Mouse (Mus musculus) heart, adult 2 months (tissue): ENCODE measurements around the gene Nos1ap.

Experiments used
- CTCF ChIP-seq: fragments of 200-600 bp; IDR thresholded peaks from 2 replicates; pipeline ENCODE4 v1.8.1; 2022; ENCODE audit warnings: antibody characterized with exemption, mild to moderate bottlenecking, moderate library complexity
- EP300 ChIP-seq: fragments of 200-500 bp; IDR thresholded peaks from 2 replicates; pipeline ENCODE4 v1.6.1; 2011; ENCODE audit warnings: low read depth, low read length, control low read depth; ENCODE audit not compliant: insufficient read depth
- POLR2A ChIP-seq: fragments of 200-500 bp; IDR thresholded peaks from 2 replicates; pipeline ENCODE4 v1.6.1; 2011; ENCODE audit warnings: mild to moderate bottlenecking, low read depth, low read length, control low read depth; ENCODE audit not compliant: insufficient read depth

GRCm38 (mm10) chr1:170424258-170424889, 165.3 kb downstream of the Nos1ap start:
- TF ChIP-seq CTCF (no peak), EP300 (no peak), POLR2A (no peak)
